Mouse (Mus musculus) liver, postnatal 0 days (tissue): ENCODE results near the gene Usf3.

Experiments used
- CTCF ChIP-seq: sonication (generic); IDR thresholded peaks from 2 replicates; pipeline ENCODE4 v1.5.1; 2016; ENCODE audit warnings: antibody characterized with exemption, low read depth
- EP300 ChIP-seq: IDR thresholded peaks from 2 replicates; pipeline ENCODE4 v1.6.1; 2016; ENCODE audit warnings: antibody characterized with exemption, low read depth, mild to moderate bottlenecking

GRCm38 (mm10) chr16:44140186-44140787, 32.8 kb upstream of the Usf3 start:
- TF ChIP-seq CTCF: peak; percentile 75
- TF ChIP-seq EP300: no peak
